Mouse (Mus musculus): ENCODE measurements around the gene Rpgrip1.

Gene Rpgrip1

GRCm38 (mm10) chr14:52117241-52117640 lies 6.7 kb downstream of the Rpgrip1 start:
- in situ Hi-C loops (cut with MboI; ENCODE audit: unreplicated experiment in 2 of 2): no loop called here

GRCm38 (mm10) chr14:52118456-52118822 lies 7.9 kb downstream of the Rpgrip1 start:
- in situ Hi-C loops (cut with MboI; ENCODE audit: unreplicated experiment in 2 of 2): no loop called here

- in situ Hi-C loops (cut with MboI; ENCODE audit: unreplicated experiment in 2 of 2): no loop called here
Measured at GRCm38 (mm10) chr14:52118823-52119608, 8.5 kb downstream of the Rpgrip1 start.

- in situ Hi-C loops (cut with MboI; ENCODE audit: unreplicated experiment in 2 of 2): loop anchor here (5.0 to 10.0 kb wide), 2 partner anchors 215 to 217 kb away; no protein-coding TSS in a partner anchor
Measured at GRCm38 (mm10) chr14:52120169-52120568, 9.7 kb downstream of the Rpgrip1 start.

GRCm38 (mm10) chr14:52123918-52124317 lies 13.4 kb downstream of the Rpgrip1 start:
- in situ Hi-C loops (cut with MboI; ENCODE audit: unreplicated experiment in 2 of 2): loop anchor here (5.0 to 10.0 kb wide), 2 partner anchors 213 to 219 kb away; no protein-coding TSS in a partner anchor

- in situ Hi-C loops (cut with MboI; ENCODE audit: unreplicated experiment in 2 of 2): loop anchor here (5.0 to 10.0 kb wide), 3 partner anchors 68 to 220 kb away; no protein-coding TSS in a partner anchor
Measured at GRCm38 (mm10) chr14:52124636-52125035, 14.1 kb downstream of the Rpgrip1 start.

GRCm38 (mm10) chr14:52133584-52133983 lies 23.1 kb downstream of the Rpgrip1 start:
- in situ Hi-C loops (cut with MboI; ENCODE audit: unreplicated experiment in 2 of 2): loop anchor here in 1 of 2 experiments (5.0 kb wide), 1 partner anchor 34 kb away; no protein-coding TSS in a partner anchor

GRCm38 (mm10) chr14:52140577-52141444 lies 30.3 kb downstream of the Rpgrip1 start:
- in situ Hi-C loops (cut with MboI; ENCODE audit: unreplicated experiment in 2 of 2): no loop called here

GRCm38 (mm10) chr14:52141445-52142127 lies 31.1 kb downstream of the Rpgrip1 start:
- in situ Hi-C loops (cut with MboI; ENCODE audit: unreplicated experiment in 2 of 2): no loop called here

GRCm38 (mm10) chr14:52144165-52144564 lies 33.7 kb downstream of the Rpgrip1 start:
- in situ Hi-C loops (cut with MboI; ENCODE audit: unreplicated experiment in 2 of 2): no loop called here

GRCm38 (mm10) chr14:52146540-52146939 lies 36.0 kb downstream of the Rpgrip1 start:
- in situ Hi-C loops (cut with MboI; ENCODE audit: unreplicated experiment in 2 of 2): no loop called here

- in situ Hi-C loops (cut with MboI; ENCODE audit: unreplicated experiment in 2 of 2): no loop called here
Measured at GRCm38 (mm10) chr14:52149888-52150287, 39.4 kb downstream of the Rpgrip1 start.

GRCm38 (mm10) chr14:52152179-52152578 lies 41.7 kb downstream of the Rpgrip1 start:
- in situ Hi-C loops (cut with MboI; ENCODE audit: unreplicated experiment in 2 of 2): no loop called here

- in situ Hi-C loops (cut with MboI; ENCODE audit: unreplicated experiment in 2 of 2): no loop called here
Measured at GRCm38 (mm10) chr14:52152613-52153012, 42.1 kb downstream of the Rpgrip1 start.

- in situ Hi-C loops (cut with MboI; ENCODE audit: unreplicated experiment in 2 of 2): no loop called here
Measured at GRCm38 (mm10) chr14:52155008-52155407, 44.5 kb downstream of the Rpgrip1 start.

- in situ Hi-C loops (cut with MboI; ENCODE audit: unreplicated experiment in 2 of 2): no loop called here
Measured at GRCm38 (mm10) chr14:52160911-52161310, 50.4 kb downstream of the Rpgrip1 start.

GRCm38 (mm10) chr14:52166571-52166970 lies 56.1 kb downstream of the Rpgrip1 start:
- in situ Hi-C loops (cut with MboI; ENCODE audit: unreplicated experiment in 2 of 2): loop anchor here in 1 of 2 experiments (5.0 kb wide), 1 partner anchor 34 kb away; no protein-coding TSS in a partner anchor

GRCm38 (mm10) chr14:52188788-52189187 lies 78.3 kb downstream of the Rpgrip1 start:
- in situ Hi-C loops (cut with MboI; ENCODE audit: unreplicated experiment in 2 of 2): loop anchor here in 1 of 2 experiments (5.0 kb wide), 1 partner anchor 286 kb away; no protein-coding TSS in a partner anchor

- in situ Hi-C loops (cut with MboI; ENCODE audit: unreplicated experiment in 2 of 2): loop anchor here in 1 of 2 experiments (5.0 kb wide), 1 partner anchor 287 kb away; no protein-coding TSS in a partner anchor
Measured at GRCm38 (mm10) chr14:52189519-52189918, 79.0 kb downstream of the Rpgrip1 start.

GRCm38 (mm10) chr14:52190740-52191359 lies 80.3 kb downstream of the Rpgrip1 start:
- in situ Hi-C loops (cut with MboI; ENCODE audit: unreplicated experiment in 2 of 2): loop anchor here (5.0 kb wide), 1 partner anchor 64 kb away; no protein-coding TSS in a partner anchor

Data from v-Abl transformed pro-B cells (cell line).